Mouse (Mus musculus) thymus, adult 2 months (tissue): ENCODE measurements around the gene St6galnac5.

ENCODE experiments used
- CTCF ChIP-seq: fragments of 200-500 bp; IDR thresholded peaks from 2 replicates; pipeline ENCODE4 v1.5.1; 2012; ENCODE audit warnings: mild to moderate bottlenecking, control low read depth, low read length, moderate library complexity, borderline replicate concordance; ENCODE audit not compliant: control insufficient read depth, poor library complexity, insufficient read depth; ENCODE audit errors: extremely low read depth
- POLR2A ChIP-seq: fragments of 200-500 bp; IDR thresholded peaks from 2 replicates; pipeline ENCODE4 v1.6.1; 2012; ENCODE audit warnings: mild to moderate bottlenecking, low read length, control low read depth, moderate library complexity; ENCODE audit not compliant: control insufficient read depth, poor library complexity, insufficient read depth; ENCODE audit errors: extremely low read depth

DNA sequence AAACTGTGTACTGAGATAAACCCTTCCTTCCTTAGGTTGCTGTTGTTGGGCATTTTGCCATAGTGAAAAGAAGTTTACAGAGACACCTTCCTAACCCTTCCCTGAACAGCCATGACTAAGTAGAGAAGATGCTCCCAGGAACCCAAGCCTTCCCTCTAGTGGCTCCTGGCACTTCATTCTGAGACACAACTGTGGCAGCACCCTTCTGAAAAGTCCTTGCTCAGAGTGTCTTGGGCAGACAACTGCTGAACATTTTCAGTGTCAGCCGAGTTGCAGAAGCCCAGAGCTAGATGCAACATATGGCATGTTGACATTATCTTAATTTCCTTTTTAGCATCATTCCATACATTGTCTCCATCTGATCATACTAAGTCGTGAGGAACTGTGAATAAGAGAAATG lies 144.6 kb downstream of the St6galnac5 start:
- TF ChIP-seq POLR2A: no peak
- TF ChIP-seq CTCF: no peak
